Mouse (Mus musculus) adrenal gland, postnatal 14 days (tissue): ENCODE measurements at regions not wholly inside any gene's neighbourhood (a gene's known extent, or its start where the extent isn't known, plus 50 kb on each side); places are given as distances from the start of the nearest gene placed in this dataset.
A peak's percentile ranks its signal among the peaks of the same experiment; 100 is the strongest.

Source experiments
- DNase-seq: peaks from one replicate; pipeline ENCODE4 v3.0.0; 2021; ENCODE audit warnings: mixed read lengths

DNA sequence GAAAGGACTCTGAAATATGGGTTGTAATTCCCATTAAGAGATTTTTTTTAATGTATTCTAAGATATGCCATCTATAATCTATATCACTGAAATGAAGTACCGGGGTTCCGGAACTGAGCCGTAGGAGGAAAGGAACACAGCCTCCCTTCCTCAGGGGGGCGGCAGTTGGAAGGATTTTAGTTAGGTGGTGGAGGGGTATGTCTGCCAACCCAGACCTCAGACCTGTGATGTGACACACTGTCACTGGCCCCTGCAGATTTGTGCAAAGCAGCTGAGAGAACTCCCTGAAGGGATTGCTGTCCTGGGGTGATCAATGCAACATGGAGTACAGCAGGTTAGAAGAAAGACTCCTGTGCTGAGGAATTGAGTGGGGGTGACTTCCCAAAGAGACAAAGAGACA lies 470.2 kb upstream of the Gulo start:
- no peak for DNase-seq

DNA sequence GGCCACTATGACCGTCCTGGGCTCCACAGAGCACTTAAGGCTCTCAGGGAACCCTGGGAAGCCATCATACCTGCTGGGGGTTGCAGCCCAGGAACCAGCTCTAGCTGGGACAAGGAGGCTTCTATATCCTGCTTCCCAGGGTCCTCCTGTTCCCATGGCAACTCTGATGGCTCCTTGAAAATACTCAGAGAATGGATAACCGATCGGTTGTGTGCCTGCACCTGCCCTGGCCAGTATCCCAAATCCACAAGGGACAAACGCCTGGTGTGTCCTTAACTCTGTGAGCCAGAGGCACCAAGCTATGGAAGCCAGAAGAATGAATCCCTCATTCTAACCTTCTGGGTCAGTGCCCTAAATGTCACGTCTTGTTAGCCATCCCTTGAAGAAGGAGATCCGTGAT lies 469.6 kb upstream of the Gulo start:
- DNase-seq, result no peak

GRCm38 (mm10) chr14:66475026-66475425 lies 466.0 kb upstream of the Gulo start:
- peak; percentile 71 for DNase-seq

GRCm38 (mm10) chr14:66473251-66473550 lies 464.2 kb upstream of the Gulo start:
- DNase-seq, result no peak

DNA sequence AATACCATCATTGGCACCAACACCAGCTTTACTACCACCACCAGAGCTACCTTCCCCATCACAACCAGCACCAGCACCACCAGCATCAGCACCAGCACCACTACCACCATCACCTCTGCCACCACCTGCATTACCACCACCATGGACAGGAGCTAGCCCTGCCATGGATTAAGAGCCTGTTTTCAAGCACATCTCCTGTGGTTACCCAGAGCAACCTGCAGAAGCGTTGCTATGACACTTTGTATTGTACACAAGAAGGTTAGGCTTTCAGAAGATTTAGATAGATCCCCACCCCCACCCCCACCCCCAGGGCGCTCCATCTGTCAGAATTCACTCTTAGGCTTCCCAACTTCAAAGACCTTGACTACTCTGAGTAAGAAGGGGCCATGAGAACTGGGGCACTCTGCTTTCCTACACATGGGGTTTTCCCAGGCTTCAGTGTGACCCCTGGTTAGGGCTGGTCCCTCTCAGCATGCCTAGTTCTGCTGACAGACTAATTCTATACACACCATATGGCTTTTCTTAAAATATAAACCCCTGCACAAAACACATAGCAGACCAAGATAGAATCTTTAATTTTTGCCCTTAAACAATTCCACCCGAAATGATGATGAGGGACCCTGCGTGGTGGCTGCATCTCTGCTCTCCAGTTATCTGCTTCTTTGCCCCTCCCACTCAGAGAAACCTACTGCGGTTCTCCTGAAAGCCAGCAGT lies 463.7 kb upstream of the Gulo start:
- DNase-seq, result no peak

DNA sequence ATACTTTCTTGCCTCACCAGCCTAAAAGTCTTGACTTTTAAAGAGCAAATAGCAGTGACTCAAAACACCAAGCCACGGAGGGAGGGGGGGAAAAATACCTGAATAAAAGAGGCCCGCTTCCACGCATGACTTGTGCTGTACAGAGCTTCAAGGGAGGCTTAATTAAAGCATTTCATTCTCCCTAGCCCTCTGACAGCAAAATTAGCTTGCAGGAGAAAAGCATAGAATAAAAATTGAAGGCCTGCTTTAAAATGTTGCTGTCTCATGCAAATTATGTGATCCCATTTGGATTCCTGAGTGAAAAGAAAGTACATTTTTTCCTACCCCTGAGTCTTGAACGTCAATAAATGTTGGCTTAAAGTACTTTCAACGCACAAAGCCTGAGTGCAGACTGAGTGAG lies 453.1 kb upstream of the Gulo start:
- DNase-seq, result no peak

GRCm38 (mm10) chr14:66460795-66461194 lies 451.8 kb upstream of the Gulo start:
- no peak for DNase-seq

GRCm38 (mm10) chr14:66458696-66459095 lies 449.7 kb upstream of the Gulo start:
- DNase-seq, result no peak

DNA sequence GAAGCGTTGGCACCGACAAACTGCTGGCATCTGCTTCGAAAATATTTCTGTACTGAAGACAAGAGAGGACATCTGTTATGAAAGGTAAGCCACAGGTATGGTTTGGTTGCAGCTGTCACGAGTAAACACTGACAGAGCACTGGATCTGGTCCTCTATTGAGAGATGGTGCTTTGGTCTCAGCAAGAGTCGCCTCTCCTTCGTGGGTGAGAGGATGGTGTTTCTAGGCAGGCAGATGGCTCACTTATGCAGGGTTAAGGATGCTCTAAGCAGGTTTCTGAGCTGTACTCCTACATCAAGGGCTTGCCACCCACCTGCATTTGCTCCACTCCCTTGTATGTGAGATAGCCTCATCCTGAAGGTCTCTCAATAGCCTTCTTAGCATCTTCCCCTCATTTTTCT lies 448.3 kb upstream of the Gulo start:
- no peak for DNase-seq

- DNase-seq, result no peak
Observed at GRCm38 (mm10) chr14:66452828-66453227, 443.8 kb upstream of the Gulo start.

- no peak for DNase-seq
Observed at GRCm38 (mm10) chr14:66450351-66450750, 441.3 kb upstream of the Gulo start.

DNA sequence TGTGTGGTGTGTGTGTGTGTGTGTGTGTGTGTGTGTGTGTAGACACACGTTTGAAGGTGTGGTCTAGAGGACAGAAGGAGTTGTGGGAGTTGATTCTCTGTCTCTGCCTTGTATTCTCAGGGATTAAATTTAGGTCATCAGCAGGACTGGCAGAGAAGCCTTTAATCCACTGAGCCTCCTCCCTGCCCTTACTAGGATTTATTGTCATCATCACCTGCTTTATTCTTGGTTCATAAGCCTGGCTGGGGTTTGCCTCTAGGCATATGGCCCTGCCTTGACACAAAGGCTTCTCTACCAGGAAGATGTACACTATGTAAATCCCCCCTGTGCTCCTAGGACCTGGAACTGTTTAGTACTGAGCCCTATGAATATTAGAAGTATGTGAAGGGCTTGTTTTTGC lies 433.6 kb upstream of the Gulo start:
- DNase-seq, result no peak

GRCm38 (mm10) chr14:66441825-66442224 lies 432.8 kb upstream of the Gulo start:
- DNase-seq, result no peak

DNA sequence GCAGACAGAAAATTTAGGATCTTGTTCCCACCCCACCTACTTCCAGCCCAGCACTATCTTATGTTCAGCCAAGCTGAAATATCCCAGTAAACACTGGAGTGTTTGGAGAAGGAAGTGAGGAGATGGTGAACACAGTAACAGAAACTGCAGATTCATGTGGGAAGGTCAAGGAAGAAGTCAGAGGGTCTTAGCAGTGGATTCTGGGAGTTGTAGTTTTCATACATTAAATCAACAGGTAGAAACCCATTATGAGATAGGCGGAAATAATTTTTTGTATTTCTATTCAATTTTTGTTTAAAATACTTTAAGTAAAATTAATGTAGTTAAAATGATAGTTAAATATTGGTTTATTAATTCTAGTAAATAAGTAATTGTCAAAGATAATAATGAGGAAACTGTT lies 429.6 kb upstream of the Gulo start:
- no peak for DNase-seq

- no peak for DNase-seq
Observed at GRCm38 (mm10) chr14:66438001-66438400, 429.0 kb upstream of the Gulo start.

DNA sequence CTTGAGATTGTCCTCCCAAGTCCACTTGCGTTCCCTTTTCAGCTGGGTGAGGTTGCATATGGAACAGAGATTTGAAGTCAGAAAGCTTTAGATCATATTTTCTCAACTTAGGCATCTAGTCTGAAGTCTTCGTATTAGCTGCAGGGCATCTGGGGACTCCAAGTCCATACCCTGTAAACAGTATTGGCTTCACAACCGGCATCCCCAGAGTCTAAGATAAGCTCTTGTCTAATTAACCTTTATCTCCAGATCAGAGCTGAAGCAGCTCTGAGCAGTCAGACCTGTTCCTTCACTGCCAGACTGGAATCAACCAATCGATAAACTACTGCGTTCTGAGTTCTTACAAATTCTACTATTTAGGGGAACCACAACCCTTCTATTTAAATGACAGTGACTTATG lies 422.6 kb upstream of the Gulo start:
- no peak for DNase-seq

DNA sequence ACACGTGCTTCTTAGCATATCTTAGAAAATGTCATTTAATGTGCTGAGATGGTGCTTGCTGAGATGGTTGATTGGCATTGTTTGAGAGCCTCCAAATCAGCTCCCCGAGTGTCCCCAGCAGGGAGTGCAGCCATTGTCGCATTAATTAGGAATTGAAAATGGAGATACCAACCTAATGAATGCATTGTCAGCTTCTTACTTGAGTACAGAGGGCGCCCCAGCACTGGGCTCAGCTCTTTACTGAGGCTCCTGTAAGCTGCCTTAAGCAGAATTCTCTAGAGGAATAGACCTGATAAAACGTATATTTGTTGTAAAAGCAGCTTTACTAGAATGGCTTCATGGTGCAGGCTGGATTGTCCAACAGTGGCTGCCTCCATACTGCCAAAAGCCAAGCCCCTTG lies 415.1 kb upstream of the Gulo start:
- no peak for DNase-seq
